Mouse (Mus musculus): ENCODE results near the gene Phf20.

- no peak for TF ChIP-seq MYOD1 (IDR thresholded peaks at IDR 0.05; ENCODE audit: control insufficient read depth in 1 of 3, insufficient read length in 2 of 3, low read depth in 2 of 3)
- TF ChIP-seq MYOG (IDR thresholded peaks at IDR 0.05; ENCODE audit: control insufficient read depth in 1 of 3, insufficient read depth in 1 of 3, insufficient read length in 2 of 3, low read depth in 2 of 3) = no peak
- no peak for TF ChIP-seq POLR2A (IDR thresholded peaks at IDR 0.05; ENCODE audit: insufficient read length, low read depth)
- TF ChIP-seq MAX (IDR thresholded peaks at IDR 0.05; ENCODE audit: low read depth) = no peak
- no peak for TF ChIP-seq SRF (IDR thresholded peaks at IDR 0.05; ENCODE audit: control insufficient read depth, insufficient read length, low read depth)
- TF ChIP-seq E2F4 (IDR thresholded peaks at IDR 0.05; ENCODE audit: insufficient read depth) = no peak
- no peak for TF ChIP-seq TCF12 (IDR thresholded peaks at IDR 0.05; ENCODE audit: insufficient read depth, poor library complexity, severe bottlenecking)
- no peak for TF ChIP-seq POLR2AphosphoS2 (IDR thresholded peaks at IDR 0.05; ENCODE audit: insufficient read length, low read depth)
- TF ChIP-seq USF1 (IDR thresholded peaks at IDR 0.05; ENCODE audit: low read depth) = no peak
- no peak for TF ChIP-seq CEBPB (IDR thresholded peaks at IDR 0.05; ENCODE audit: insufficient read depth, poor library complexity, severe bottlenecking)
Observed at GRCm38 (mm10) chr2:156281227-156281626, 85.0 kb downstream of the Phf20 start.
